Mouse (Mus musculus) neutrophil, adult 65 days (primary cell): ENCODE data around the gene Pan2. TPM values are rescaled to one million over a fixed set of nuclear protein-coding genes. Genes with fewer than 3 reads are reported as not detected.

Experiments
- total RNA-seq: library from RNA; stranded (reverse); gene quantifications from 2 replicates; pipeline ENCODE4 v1.2.4, GENCODE M21; 2023

Pan2 gene
- total RNA-seq: 26.5 and 36.7 TPM in 2 replicates

DNA sequence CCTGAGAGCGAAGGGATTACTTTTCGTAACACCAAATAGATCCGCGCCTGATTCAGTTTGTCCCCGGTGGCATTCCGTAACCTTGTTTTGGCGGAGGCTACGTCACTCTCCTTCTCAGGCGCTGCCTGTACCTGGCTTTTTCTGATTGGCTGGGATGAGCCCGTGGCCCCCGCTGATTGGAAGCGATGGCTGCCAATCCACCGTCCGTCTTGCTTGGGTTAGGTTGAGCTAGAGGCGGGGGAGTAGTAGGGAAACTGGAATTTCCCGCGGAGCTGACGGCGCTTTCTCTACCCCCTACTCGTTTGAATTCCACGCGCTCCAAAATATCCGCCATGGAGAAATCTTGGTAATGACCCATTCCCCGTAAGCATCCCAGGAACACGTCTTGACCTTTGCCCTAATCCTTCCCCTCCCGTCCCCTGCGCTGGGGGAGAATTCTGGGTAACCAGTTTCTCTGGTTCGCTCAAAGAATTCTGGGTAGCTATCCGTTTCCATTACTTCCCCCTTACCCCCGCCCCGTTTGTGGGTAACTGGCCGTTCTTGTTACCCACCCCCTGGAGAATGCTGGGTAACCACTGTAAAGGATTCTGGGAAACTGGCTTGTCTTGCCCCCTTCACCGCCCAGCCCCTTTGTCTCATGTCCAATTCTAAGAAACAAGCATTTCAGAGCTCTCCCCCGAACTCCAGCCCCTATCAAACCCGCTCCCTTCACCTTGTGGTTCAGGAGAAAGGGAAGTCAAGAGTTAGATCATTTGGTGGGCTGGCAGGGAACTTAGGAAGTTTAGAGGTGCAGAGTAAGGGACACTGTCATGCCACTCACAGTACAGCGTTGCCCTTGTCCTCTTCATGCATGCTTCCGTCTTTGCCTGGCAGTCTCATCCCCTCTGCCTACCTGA, at the start of gene Pan2:
Pan2 (plus strand) TSS at position 210 of the 896 bp plus-strand sequence.

GRCm38 (mm10) chr10:128253677-128254255, 49.4 kb upstream of the Pan2 start, which contains the start of gene Apon:
TSS of gene Apon (plus strand) at chr10:128254096.

DNA sequence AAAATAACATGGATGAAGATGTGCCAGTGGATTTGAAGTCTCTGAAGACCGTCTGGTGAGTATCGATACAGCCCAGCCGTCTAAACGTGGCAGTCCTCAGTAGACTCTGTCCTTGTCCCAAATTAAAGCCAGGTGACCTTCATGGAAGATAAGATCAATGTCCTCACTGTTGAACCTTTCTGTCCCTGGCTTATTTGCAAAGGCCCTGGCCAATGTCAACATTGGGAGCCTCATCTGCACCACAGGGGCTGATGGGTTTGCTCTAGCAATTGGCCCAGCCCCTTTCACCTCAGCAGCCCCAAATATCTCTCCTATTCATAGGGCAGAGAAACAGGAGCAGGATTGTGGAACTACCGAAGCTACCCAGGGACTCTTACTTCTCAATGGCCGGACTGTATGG, 34.8 kb upstream of the Pan2 start, which contains the start of gene Apof:
Apof (plus strand) TSS at position 301 of the 400 bp plus-strand sequence.

GRCm38 (mm10) chr10:128270287-128270841, 32.8 kb upstream of the Pan2 start, which contains the start of gene Stat2:
TSS of gene Stat2 (plus strand) at chr10:128270559.

DNA sequence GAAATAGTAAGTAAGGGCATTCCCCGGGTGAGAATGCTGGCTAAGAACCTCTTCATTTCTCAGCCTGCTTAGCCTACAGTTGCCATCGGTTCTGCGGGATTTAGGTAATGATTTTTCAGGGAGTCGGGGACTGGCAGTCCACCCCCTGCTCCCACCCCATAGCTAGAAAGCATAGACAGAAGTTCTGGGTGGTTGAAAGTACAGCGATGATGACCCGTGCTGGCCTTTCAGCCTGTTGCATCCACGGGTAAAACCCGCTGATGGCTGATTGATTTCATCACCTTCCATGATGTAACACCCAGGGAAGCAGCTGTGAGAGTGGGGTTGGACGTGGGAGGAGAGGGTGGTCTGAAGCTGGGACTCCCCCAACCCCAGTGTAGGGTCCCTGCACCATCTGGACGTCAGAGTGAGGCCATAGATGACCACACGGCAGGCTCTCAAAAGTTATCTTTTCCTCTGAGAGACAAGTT, 4.4 kb upstream of the Pan2 start, which contains the start of gene Il23a:
Il23a (minus strand) TSS at position 51 of the 470 bp plus-strand sequence.

DNA sequence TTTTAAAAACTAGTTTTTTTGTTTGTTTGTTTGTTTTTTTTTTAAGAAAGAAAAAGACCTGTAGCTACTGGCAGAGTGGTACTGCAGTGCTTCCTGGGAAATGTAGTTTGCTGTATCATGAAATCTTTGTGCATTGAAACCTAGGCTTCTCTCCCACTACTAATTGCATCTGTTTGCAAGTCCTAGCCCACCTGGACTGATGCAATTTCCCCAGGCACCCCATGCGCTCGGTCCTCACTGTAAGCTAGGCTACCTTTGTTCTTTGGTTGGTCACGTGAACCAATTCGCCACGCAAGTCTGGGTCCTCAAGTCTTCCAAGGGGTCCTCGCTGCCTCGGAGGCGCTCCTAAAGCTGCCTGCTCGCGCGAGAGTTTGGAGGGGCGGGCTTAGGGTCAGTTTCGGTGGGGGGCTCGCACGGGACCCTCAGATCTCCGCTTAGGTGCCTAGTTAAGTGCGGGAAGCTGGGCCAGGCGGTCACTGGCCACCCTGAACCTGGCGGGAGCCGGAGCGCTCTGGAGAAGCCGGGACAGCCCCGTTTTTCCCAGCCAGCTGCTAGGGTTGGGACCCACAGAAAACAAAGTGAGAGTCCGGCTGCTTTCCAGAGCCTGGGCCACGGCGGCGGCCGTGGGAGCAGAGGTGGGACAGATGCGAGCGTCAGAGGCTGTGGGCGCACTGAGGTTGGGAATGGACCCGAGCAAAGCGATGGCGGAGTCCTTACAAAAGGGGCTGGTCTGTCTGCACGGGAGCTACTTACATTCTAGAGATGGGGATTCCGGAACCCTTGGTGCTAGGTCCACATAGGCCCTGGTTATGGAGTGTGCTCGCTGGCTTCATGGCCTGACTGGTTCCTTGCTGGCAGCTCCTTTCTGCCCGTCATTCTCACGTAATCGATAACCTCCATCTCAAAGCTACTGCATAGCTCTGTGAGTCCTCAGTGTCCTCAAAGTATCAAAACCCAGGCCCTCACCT, 19.3 kb downstream of the Pan2 start, which contains the start of gene Cnpy2:
Cnpy2 (plus strand) TSS at position 319 of the 968 bp plus-strand sequence.

DNA sequence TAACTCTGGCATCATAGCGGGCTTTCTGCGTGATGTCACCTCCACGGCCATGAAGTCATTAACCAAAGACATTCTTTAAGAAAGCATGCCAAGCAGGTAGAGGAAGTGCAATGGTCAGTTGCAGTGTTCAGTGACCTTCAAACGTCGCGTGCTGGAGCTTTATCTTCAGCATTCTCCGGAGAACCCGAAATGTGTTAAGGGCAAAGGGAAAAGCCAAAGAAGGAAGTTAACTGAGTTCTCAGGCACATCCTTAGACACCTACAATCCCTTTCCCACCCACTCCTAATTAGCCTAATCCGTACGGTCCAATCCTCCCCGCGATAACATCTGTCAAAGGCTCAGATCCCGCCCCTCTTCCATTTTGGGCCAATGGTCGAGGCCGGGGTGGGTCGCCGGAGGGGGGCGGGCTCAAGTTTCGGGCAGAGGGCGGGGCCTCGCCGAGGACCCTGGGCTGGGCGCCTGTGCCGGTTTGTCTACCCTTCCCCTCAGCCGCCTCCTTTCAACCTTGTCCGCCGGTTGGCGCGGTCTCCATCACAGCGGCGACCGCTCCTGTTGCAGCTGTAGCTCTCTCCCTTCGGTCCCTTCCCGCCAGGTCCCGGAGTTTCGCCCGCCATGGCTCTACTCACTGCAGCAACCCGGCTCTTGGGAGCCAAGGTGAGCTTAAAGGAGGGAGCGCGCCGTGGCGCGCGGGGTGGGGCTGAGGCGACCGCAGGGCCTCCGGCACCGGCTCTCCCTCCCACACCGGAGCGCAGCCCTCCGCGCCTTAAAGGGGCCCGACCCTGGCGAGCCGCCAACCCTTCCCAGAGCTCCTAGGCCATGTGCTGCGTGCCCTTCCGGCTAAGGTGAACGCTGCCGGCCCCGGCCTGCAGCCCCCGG, 34.4 kb downstream of the Pan2 start, which contains the start of gene Cs:
Cs (plus strand) TSS at position 429 of the 876 bp plus-strand sequence.

GRCm38 (mm10) chr10:128368402-128369217, 65.5 kb downstream of the Pan2 start, which contains the start of gene Coq10a:
TSS of gene Coq10a (minus strand) at chr10:128368997.

Other genes starting within 250 kb of the Pan2 start
- gene Ptges3, start 244.4 kb upstream of the Pan2 start, total RNA-seq: 57.2 and 61.0 TPM in 2 replicates
- 384 and 435 TPM in 2 replicates for gene Atp5b, start 220.1 kb upstream of the Pan2 start, total RNA-seq
- 104 and 125 TPM in 2 replicates for gene Baz2a, start 211.8 kb upstream of the Pan2 start, total RNA-seq
- gene Rbms2, start 123.0 kb upstream of the Pan2 start, total RNA-seq: 9.4 and 10.1 TPM in 2 replicates
- gene Gls2, start 108.9 kb upstream of the Pan2 start, total RNA-seq: 1.4 TPM in 1 of 2 replicates, not detected in the other
- gene Spryd4, start 91.5 kb upstream of the Pan2 start, total RNA-seq: 3.9 and 5.2 TPM in 2 replicates
- gene Mip, start 77.5 kb upstream of the Pan2 start, total RNA-seq: not detected in 2 replicates
- gene Timeless, start 71.3 kb upstream of the Pan2 start, total RNA-seq: 21.0 and 30.8 TPM in 2 replicates
- gene Apon, start 49.2 kb upstream of the Pan2 start, total RNA-seq: 0.44 TPM in 1 of 2 replicates, not detected in the other
- gene Apof, start 34.7 kb upstream of the Pan2 start, total RNA-seq: not detected in 2 replicates
- 34.0 and 36.3 TPM in 2 replicates for gene Stat2, start 32.8 kb upstream of the Pan2 start, total RNA-seq
- gene Il23a, start 4.6 kb upstream of the Pan2 start, total RNA-seq: 0.79 and 1.2 TPM in 2 replicates
- 25.3 and 30.7 TPM in 2 replicates for gene Cnpy2, start 19.1 kb downstream of the Pan2 start, total RNA-seq
- 85.9 and 94.3 TPM in 2 replicates for gene Cs, start 34.4 kb downstream of the Pan2 start, total RNA-seq
- 15.2 and 19.1 TPM in 2 replicates for gene Coq10a, start 65.7 kb downstream of the Pan2 start, total RNA-seq
- gene Ankrd52, start 73.8 kb downstream of the Pan2 start, total RNA-seq: 29.8 and 44.1 TPM in 2 replicates
- not detected in 2 replicates for gene Slc39a5, start 97.9 kb downstream of the Pan2 start, total RNA-seq
- 23.4 and 31.8 TPM in 2 replicates for gene Nabp2, start 108.2 kb downstream of the Pan2 start, total RNA-seq
- 37.4 and 48.3 TPM in 2 replicates for gene Rnf41, start 108.3 kb downstream of the Pan2 start, total RNA-seq
- gene Smarcc2, start 155.9 kb downstream of the Pan2 start, total RNA-seq: 79.4 TPM in 2 replicates
- 1,119 and 1,205 TPM in 2 replicates for gene Myl6, start 190.8 kb downstream of the Pan2 start, total RNA-seq
- gene Myl6b, start 195.3 kb downstream of the Pan2 start, total RNA-seq: 1.9 and 2.0 TPM in 2 replicates
- 116 and 144 TPM in 2 replicates for gene Esyt1, start 222.5 kb downstream of the Pan2 start, total RNA-seq
- gene Zc3h10, start 244.4 kb downstream of the Pan2 start, total RNA-seq: 21.4 and 25.9 TPM in 2 replicates
- 1,166 and 1,291 TPM in 2 replicates for gene Rpl41, start 246.0 kb downstream of the Pan2 start, total RNA-seq